7 mouse cellular contexts compared by ENCODE assay signal in genomic region chr10:61382281-61382731, GRCm38 (mm10). TPM values are rescaled to one million over a fixed set of nuclear protein-coding genes. Genes with fewer than 3 reads are reported as not detected.
DNase-seq lines count a peak whose midpoint lies in the region; ATAC-seq and TF ChIP-seq lines count a peak whose summit lies in the region.

No protein-coding gene starts in this region.

- H3K4me3 ChIP-seq in lung, adult 2 months (replicated peaks; ENCODE audit: extremely low read depth, low read depth, low read length): peak overlapping the region; percentile 86
- peak overlapping the region; percentile 71 for H3K4me3 ChIP-seq in embryonic facial prominence, embryonic 15.5 days (replicated peaks)
- peak overlapping the region; percentile 66 for H3K4me3 ChIP-seq in intestine, embryonic 16.5 days (ENCODE audit: low read length)
- H3K4me3 ChIP-seq in midbrain, embryonic 15.5 days: peak overlapping the region; percentile 70

- WGBS in lung, adult 2 months: 1% methylated on average over 8 of the region's 8 CpGs
- WGBS in embryonic facial prominence, embryonic 15.5 days: 4% methylated on average over 8 of the region's 8 CpGs
- WGBS in intestine, embryonic 16.5 days: 7% methylated on average over 8 of the region's 8 CpGs
- 2% methylated on average over 8 of the region's 8 CpGs for WGBS in midbrain, embryonic 15.5 days

- TF ChIP-seq CTCF in lung, adult 2 months (IDR thresholded peaks at IDR 0.05; ENCODE audit: insufficient read depth, low read length): no peak

- no peaks in the 10 kb centered on the region for H3K36me3 ChIP-seq in embryonic facial prominence, embryonic 15.5 days
- H3K36me3 ChIP-seq in intestine, embryonic 16.5 days (ENCODE audit: control insufficient read depth, insufficient read depth, low read length): no peaks in the 10 kb centered on the region
- H3K36me3 ChIP-seq in midbrain, embryonic 15.5 days (replicated peaks): no peaks in the 10 kb centered on the region

- DNase-seq in lung, adult 2 months: no peak
- DNase-seq in lung, postnatal 25 days (ENCODE audit: low spot score): no peak
- DNase-seq in layer of hippocampus, postnatal 36 days: no peak
- DNase-seq in cerebellum, postnatal 4 days (ENCODE audit: low spot score in 2 of 2): no peak

- H3K4me2 ChIP-seq in embryonic facial prominence, embryonic 15.5 days (replicated peaks): peak overlapping the region; percentile 96
- H3K4me2 ChIP-seq in intestine, embryonic 16.5 days (ENCODE audit: low read depth, low read length): peak overlapping the region; percentile 93
- H3K4me2 ChIP-seq in midbrain, embryonic 15.5 days: peak overlapping the region; percentile 91

- TF ChIP-seq POLR2A in lung, adult 2 months (IDR thresholded peaks at IDR 0.05; ENCODE audit: borderline replicate concordance, extremely low read depth, low read depth, low read length): no peak

- no peaks in the 10 kb centered on the region for H3K27me3 ChIP-seq in embryonic facial prominence, embryonic 15.5 days
- H3K27me3 ChIP-seq in intestine, embryonic 16.5 days (replicated peaks; ENCODE audit: control insufficient read depth, insufficient read depth, low read length): no peaks in the 10 kb centered on the region
- H3K27me3 ChIP-seq in midbrain, embryonic 15.5 days (replicated peaks): no peaks in the 10 kb centered on the region

- no peaks in the 10 kb centered on the region for H3K9me3 ChIP-seq in embryonic facial prominence, embryonic 15.5 days (replicated peaks)
- no peaks in the 10 kb centered on the region for H3K9me3 ChIP-seq in intestine, embryonic 16.5 days (ENCODE audit: control insufficient read depth, low read length)
- H3K9me3 ChIP-seq in midbrain, embryonic 15.5 days: no peaks in the 10 kb centered on the region

- H3K4me1 ChIP-seq in lung, adult 2 months (ENCODE audit: control insufficient read depth, insufficient read depth, low read length): peaks cover 30% of the 10 kb centered on the region
- peaks cover 44% of the 10 kb centered on the region for H3K4me1 ChIP-seq in embryonic facial prominence, embryonic 15.5 days
- peaks cover 25% of the 10 kb centered on the region for H3K4me1 ChIP-seq in intestine, embryonic 16.5 days (ENCODE audit: control insufficient read depth, insufficient read depth, low read length)
- H3K4me1 ChIP-seq in midbrain, embryonic 15.5 days: peaks cover 34% of the 10 kb centered on the region

- no peak for ATAC-seq in embryonic facial prominence, embryonic 15.5 days (ENCODE audit: insufficient number of reproducible peaks, low FRiP score, low TSS enrichment, low read depth)
- ATAC-seq in intestine, embryonic 16.5 days: no peak
- peak; percentile 22 for ATAC-seq in midbrain, embryonic 15.5 days (replicated peaks)

- peak overlapping the region; percentile 75; the same call in 1 of the 2 replicates for H3K9ac ChIP-seq in embryonic facial prominence, embryonic 15.5 days
- H3K9ac ChIP-seq in intestine, embryonic 16.5 days (ENCODE audit: low read depth, low read length): peak overlapping the region; percentile 69
- H3K9ac ChIP-seq in midbrain, embryonic 15.5 days: peak overlapping the region; percentile 70; the same call in 1 of the 2 replicates

- H3K27ac ChIP-seq in embryonic facial prominence, embryonic 15.5 days (replicated peaks): no peak overlapping the region; the same call in 1 of the 2 replicates
- no peak overlapping the region for H3K27ac ChIP-seq in intestine, embryonic 16.5 days (ENCODE audit: low read length)
- H3K27ac ChIP-seq in midbrain, embryonic 15.5 days: no peak overlapping the region

RNA-seq across cellular contexts. Expression of gene Pald1, which starts 1.0 kb away (rescaled TPM):
- polyA plus RNA-seq in lung, adult 2 months (2012; rRNA removed): 69.1 and 76.2 TPM in 2 replicates
- polyA plus RNA-seq in embryonic facial prominence, embryonic 15.5 days (2015; fragmentation: Nextera tagmentation; extraction: Ambion mirVana): 22.7 and 22.8 TPM in 2 replicates
- polyA plus RNA-seq in intestine, embryonic 16.5 days (2015; fragmentation: Nextera tagmentation; extraction: Ambion mirVana): 13.2 and 15.0 TPM in 2 replicates
- 22.5 and 23.7 TPM in 2 replicates for polyA plus RNA-seq in midbrain, embryonic 15.5 days (2015; fragmentation: Nextera tagmentation; extraction: Ambion mirVana)
- 10 to 100 TPM; 14.3 to 15.4 TPM for total RNA-seq in layer of hippocampus, postnatal 36 days (2021)

RNA-seq across cellular contexts. Expression of gene Nodal, which starts 35.5 kb away (rescaled TPM):
- 0.15 and 0.24 TPM in 2 replicates for polyA plus RNA-seq in lung, adult 2 months (2012; rRNA removed)
- 0.08 and 0.20 TPM in 2 replicates for polyA plus RNA-seq in embryonic facial prominence, embryonic 15.5 days (2015; fragmentation: Nextera tagmentation; extraction: Ambion mirVana)
- 0.15 and 0.16 TPM in 2 replicates for polyA plus RNA-seq in intestine, embryonic 16.5 days (2015; fragmentation: Nextera tagmentation; extraction: Ambion mirVana)
- polyA plus RNA-seq in midbrain, embryonic 15.5 days (2015; fragmentation: Nextera tagmentation; extraction: Ambion mirVana): 0.10 and 0.28 TPM in 2 replicates
- total RNA-seq in layer of hippocampus, postnatal 36 days (2021): under 1 TPM in 1 of 2 experiments, not detected in 1; 0.22 TPM
